Mouse (Mus musculus): ENCODE measurements at regions not wholly inside any gene's neighbourhood (a gene's known extent, or its start where the extent isn't known, plus 50 kb on each side); places are given as distances from the start of the nearest gene placed in this dataset.

DNA sequence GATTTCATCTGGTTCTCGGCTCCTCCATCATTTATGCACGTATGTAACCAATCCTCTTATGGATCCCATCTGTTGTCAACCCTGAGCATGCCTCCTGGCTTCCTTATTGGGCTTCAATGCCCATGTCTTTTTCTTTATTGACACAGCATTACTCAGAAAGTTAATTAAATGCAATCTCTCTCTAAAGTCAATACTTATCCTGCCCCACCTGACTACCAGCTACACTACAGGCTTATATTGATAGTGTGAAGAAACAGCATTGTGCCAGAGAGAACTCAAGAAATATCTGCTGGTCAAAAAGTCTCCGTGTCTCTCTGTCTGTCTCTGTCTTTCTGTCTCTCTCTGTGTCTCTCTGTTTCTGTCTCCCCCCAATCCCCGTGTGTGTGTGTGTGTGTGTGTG is 194.7 kb upstream of the Rfx3 start:
- no peak for TF ChIP-seq CTCF (IDR thresholded peaks at IDR 0.05; ENCODE audit: low read depth)
- no peak for TF ChIP-seq EP300 (IDR thresholded peaks at IDR 0.05; ENCODE audit: low read depth)
